Mouse (Mus musculus) embryo, embryonic 10.5 days (tissue): ENCODE measurements around the gene Ppfia4.
"Not testable (repeated sequence)": the region's sequence is repeated elsewhere in the genome, so short reads cannot be mapped to it uniquely, and the experiment has no call there.

ENCODE experiments used
- DNase-seq: peaks from one replicate; pipeline ENCODE4 v3.0.0-alpha.2; 2015; ENCODE audit warnings: low spot score

The Ppfia4 gene

DNA sequence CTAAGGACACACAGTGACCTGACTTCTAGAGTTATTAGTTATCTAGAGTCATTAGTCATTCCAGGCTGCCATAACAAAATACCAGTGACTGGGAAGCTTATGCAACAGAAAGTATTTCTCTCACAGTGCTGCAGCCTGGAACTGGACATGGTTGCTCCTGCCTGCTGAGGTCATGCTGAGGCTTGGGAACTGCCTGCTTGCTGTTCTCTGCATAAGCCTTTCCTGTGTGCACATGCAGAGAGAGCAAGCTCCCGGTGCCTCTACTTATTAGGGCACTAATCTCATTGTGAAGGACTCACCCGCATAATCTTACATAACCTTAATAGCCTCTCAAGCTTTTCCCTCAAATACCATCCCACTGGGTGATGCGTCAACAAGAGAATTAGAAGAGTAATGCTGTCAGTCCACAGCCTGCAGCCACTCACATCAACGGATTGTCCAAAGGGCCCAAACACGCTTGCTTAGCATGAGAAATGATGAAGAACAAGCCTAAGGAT lies 59.9 kb downstream of the Ppfia4 start:
- no peak for DNase-seq

DNA sequence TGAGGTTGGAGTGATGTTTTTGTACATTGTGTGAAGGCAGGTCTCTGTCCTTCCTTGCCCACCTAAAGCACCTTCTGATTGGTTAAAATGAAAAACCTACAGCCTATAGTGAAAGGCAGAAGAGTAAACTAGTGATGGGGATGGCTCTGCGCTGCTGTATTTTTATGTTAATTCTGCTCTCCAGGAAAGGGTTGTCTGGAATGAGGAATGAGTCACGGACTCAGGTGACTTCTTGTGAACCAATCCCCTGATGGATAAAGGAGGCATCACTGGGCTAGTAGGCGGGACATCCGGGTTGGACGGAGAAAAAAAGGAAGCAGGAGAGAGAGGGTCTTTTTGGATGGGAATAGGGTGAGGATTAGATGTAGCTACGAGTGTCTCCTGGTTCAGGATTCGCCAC lies 62.7 kb downstream of the Ppfia4 start:
- DNase-seq, result no peak

DNA sequence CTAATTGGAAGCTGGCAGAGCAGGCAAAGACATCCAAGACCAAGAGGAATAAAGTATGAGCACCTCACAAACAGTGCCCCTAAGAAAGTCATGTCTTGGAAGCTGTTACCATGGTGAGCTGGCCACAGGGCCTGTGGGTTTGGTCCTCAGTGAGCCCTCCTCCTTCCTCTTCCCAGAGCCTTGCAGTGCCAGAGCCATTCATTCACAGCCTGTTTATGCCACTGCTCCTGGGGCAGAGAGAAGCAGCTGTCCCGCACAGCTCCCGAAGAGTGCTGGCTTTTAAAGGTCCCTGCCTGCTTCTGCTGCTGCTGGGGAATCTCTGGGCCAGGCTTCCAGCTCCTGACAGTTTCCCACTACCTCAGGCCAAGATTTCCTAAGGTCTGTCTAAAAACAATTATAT lies 66.9 kb downstream of the Ppfia4 start:
- no peak for DNase-seq

DNA sequence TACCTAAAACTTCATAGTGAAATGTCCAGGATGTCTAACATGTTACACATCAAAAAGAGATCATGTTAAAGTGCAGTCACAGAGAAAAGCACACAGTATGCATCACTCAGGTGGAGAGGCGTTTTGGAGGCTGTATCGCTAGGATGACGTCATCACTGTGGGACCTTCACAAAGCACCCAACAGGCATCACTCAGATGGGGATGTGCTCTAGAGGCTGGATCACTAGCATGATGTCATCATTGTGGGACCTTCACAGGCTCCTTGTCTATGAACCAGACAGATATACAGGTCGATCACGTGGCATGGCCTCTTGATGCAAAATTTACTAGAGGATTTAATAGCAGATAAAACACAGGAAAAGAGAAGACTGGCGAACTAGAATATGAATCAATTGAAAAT lies 68.4 kb downstream of the Ppfia4 start:
- DNase-seq, result no peak

DNA sequence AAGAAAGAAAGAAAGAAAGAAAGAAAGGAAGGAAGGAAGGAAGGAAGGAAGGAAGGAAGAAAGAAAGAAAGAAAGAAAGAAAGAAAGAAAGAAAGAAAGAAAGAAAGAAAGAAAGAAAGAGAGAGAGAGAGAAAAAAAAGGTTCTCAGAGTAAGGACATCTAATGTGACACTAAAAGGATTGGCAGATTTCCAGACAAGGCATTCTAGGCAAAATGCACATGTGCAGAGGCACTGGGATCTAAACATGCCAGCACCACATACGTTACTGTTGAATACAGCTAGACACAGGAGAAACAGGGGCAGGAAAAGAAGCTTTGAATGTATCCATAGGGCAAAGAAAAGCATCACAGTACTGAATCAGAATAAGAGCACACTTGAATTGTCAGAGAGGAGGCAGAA lies 83.0 kb downstream of the Ppfia4 start:
- DNase-seq, result not testable (repeated sequence)
